Mouse (Mus musculus): ENCODE data around the gene Cst11. TPM values are rescaled to one million over a fixed set of nuclear protein-coding genes. Genes with fewer than 3 reads are reported as not detected.
A peak's percentile ranks its signal among the peaks of the same experiment; 100 is the strongest.

Cst11 gene
- polyA plus RNA-seq, 1 experiment from 2014 or later: not detected

DNA sequence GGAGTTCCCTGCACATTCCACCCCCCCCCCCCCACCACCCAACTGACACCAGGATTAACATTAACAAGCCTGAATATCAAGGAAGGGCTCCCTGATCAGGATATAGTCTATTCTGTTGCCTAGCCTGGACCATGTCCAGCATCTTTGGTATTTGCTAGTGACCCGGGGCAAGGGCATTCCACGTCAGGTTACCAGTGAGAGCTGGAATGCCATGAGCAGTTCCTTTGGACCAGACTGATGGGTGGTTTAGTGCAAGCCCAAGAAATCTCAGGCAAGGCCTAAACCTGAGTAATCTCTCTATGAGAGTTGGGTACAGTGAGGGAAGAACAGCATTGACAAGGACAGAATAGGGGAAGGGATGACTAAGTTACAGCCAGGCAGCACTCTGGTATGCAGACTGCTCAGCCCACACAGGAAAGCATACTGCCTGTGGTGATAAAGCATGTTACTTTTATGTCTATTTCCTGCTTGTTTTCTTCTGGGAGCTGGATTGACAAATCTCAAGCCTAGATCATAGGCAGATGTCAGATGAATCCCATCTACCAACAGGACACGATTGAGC is 27.4 kb downstream of the Cst11 start:
- no peak for ATAC-seq (ENCODE audit: insufficient number of reproducible peaks, insufficient read depth, low FRiP score, low TSS enrichment, low read depth)
- WGBS: 76% methylated on average over 3 of the region's 3 CpGs
- no peaks in the 10 kb centered on the region for H3K9me3 ChIP-seq
- no peak overlapping the region for H3K27ac ChIP-seq
- no peak overlapping the region for H3K4me2 ChIP-seq
- H3K4me1 ChIP-seq: no peaks in the 10 kb centered on the region
- H3K9ac ChIP-seq: no peak overlapping the region
- no peak overlapping the region for H3K4me3 ChIP-seq
- no peaks in the 10 kb centered on the region for H3K36me3 ChIP-seq
- no peaks in the 10 kb centered on the region for H3K27me3 ChIP-seq

DNA sequence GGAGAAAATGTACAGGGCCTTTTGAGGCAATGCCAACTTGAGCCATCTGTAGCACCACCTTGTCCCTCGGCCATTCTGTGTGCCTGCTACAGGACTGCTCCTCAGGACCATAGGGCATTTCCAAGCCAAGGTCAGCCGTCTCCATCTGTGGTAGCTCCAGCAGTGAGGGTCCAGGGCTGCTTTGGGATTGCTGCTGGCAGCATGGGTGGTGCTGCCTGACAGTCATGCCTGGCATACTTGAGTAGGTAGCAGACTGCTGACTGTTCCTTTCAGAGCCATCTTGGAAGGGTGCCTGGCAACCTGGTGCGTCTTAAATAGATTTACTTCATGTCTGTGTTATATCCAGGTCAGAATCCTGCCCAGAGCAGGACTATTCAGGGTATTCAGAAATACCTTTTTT is 28.3 kb downstream of the Cst11 start:
- Histone ChIP-seq H3K27ac (no peak overlapping the region), H3K9ac (no peak overlapping the region), H3K4me2 (no peak overlapping the region), H3K4me1 (no peaks in the 10 kb centered on the region), H3K9me3 (no peaks in the 10 kb centered on the region), H3K4me3 (no peak overlapping the region), H3K27me3 (no peaks in the 10 kb centered on the region), H3K36me3 (no peaks in the 10 kb centered on the region)
- WGBS: 78% methylated on average over 3 of the region's 3 CpGs
- ATAC-seq (ENCODE audit: insufficient number of reproducible peaks, insufficient read depth, low FRiP score, low TSS enrichment, low read depth): no peak

DNA sequence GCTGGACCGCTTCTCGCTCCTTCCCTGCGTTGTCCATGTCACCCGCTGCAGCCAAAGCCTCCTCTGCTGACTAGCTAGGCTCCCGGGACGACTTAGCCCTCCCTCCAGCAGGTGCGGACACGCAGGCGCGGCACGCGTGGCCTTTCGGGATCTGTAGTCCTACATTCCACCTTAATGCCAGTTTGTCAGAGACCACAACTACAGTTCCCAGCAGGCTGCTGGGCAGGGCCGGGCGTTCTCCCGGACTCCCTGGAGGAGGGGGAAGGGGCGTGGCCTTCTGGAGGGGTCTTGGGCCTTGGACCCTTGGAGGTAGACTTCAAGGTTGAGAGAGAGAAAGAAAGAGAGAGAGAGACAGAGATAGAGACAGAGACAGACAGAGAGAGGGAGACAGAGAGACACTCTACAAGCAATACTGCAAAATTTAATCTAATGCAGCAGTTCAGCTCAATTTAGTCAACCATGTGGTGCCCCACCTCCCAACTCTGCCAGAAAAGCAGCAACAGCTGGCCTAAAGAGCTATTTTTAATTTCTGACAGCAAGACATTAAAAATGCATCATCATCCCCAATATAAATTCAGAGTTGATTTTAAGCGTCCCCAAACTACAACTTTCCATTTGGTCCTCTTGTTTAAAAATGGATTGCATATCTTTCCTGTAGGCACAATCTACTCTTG is 38.8 kb downstream of the Cst11 start, which contains the start of gene Napb:
Gene Napb, minus strand, starts transcription at position 141 of the 674 bp plus-strand sequence.
- H3K4me3 ChIP-seq: peak within 1 kb of the TSS; percentile 75
- H3K9me3 ChIP-seq: no peaks in the 10 kb centered on the region
- WGBS: 4% methylated on average over 18 of the region's 18 CpGs
- H3K9ac ChIP-seq: peak within 1 kb of the TSS; percentile 82
- H3K27me3 ChIP-seq: no peaks in the 10 kb centered on the region
- no peaks in the 10 kb centered on the region for H3K36me3 ChIP-seq
- H3K27ac ChIP-seq: 0 out of 2 replicates have a peak within 1 kb of the TSS, but pooled peaks have one; percentile 39
- peak within 1 kb of the TSS; percentile 93 for H3K4me2 ChIP-seq
- H3K4me1 ChIP-seq: peaks cover 12% of the 10 kb centered on the region
- ATAC-seq (ENCODE audit: insufficient number of reproducible peaks, insufficient read depth, low FRiP score, low TSS enrichment, low read depth): peak; percentile 98

DNA sequence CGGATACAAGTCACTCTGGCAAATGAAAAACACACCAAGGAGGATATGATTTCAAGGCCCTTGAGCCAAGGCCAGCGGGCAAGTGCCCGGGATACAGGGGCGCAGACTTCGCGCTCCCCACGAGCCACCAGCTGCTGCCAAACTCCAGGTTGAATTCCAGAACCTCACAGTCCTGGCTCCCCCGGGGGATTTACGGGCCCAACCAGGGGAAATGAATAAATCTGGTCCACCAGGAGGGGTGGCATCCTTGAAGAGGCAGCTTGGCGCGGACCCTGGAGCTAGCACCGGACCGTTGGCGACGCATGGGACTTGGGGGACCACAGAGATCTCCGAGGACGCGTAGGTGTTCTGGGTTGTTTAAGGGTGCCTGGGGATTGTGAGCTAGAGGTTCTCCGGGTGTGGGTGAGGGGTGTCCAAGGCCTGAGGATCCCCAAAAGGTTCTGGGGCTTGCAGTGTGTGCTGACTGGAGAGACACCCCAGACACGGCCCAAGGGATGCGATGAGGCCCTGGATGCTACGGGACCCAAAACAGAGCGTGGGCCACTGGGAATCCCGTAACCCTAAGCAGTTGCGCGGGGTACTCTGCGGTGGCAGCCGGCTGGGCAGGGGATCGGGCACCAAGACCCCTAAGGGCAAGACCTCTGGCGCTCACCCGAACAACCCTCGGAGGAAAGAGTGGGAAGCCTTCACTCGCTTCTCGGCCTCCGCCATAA is 39.5 kb downstream of the Cst11 start:
- no peaks in the 10 kb centered on the region for H3K36me3 ChIP-seq
- H3K4me2 ChIP-seq: peak overlapping the region; percentile 93
- H3K4me1 ChIP-seq: peaks cover 12% of the 10 kb centered on the region
- WGBS: under 1% methylated on average over 35 of the region's 35 CpGs
- no peaks in the 10 kb centered on the region for H3K27me3 ChIP-seq
- H3K9ac ChIP-seq: peak overlapping the region; percentile 82
- peak overlapping the region; percentile 75 for H3K4me3 ChIP-seq
- ATAC-seq (ENCODE audit: insufficient number of reproducible peaks, insufficient read depth, low FRiP score, low TSS enrichment, low read depth): no peak; the same call in 1 of the 2 replicates
- 0 out of 2 replicates have a peak overlapping the region, but pooled peaks have one; percentile 39 for H3K27ac ChIP-seq
- H3K9me3 ChIP-seq: no peaks in the 10 kb centered on the region

DNA sequence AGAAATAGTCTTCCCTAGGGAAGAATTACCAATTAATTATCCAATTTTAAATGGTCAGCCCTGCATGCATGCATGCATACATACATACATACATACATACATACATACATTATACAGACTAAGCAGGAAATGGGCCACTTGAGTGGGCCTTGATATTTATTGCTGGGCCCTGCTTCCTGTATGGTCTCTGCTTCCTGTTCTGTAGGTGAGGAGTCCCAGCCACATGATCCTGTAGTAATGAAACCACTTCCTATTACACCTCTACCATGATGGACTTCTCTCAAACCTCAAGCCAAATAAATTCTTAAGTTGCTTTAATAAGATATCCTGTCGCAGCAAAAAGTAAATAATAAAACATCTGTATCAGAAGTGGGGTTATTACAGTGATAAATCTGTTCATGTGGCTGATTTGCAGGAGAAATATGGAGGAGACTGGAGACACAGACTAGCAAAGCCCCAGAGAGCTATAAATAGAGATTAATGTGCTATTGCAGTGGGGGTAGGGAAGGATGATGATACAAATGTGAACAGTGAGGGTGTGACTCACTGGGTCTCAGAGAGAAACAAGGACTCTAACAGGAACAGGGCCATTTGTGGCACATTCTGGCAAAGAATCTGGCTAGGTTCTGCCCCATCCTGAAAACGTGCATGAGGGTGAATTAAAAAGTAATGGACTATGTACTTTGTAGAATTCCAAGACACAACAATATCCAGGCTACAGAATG is 51.9 kb downstream of the Cst11 start:
- H3K9me3 ChIP-seq: no peaks in the 10 kb centered on the region
- no peak overlapping the region for H3K9ac ChIP-seq
- H3K4me3 ChIP-seq: no peak overlapping the region
- no peaks in the 10 kb centered on the region for H3K4me1 ChIP-seq
- H3K27ac ChIP-seq: no peak overlapping the region
- H3K4me2 ChIP-seq: no peak overlapping the region
- H3K36me3 ChIP-seq: no peaks in the 10 kb centered on the region
- H3K27me3 ChIP-seq: no peaks in the 10 kb centered on the region
- no peak for ATAC-seq (ENCODE audit: insufficient number of reproducible peaks, insufficient read depth, low FRiP score, low TSS enrichment, low read depth)
- WGBS: 87% methylated on average over 2 of the region's 2 CpGs

Other genes starting within 250 kb of the Cst11 start
- 105 and 108 TPM in 2 replicates for gene Nxt1, start 98.9 kb downstream of the Cst11 start, polyA plus RNA-seq (2015; fragmentation: Nextera tagmentation; extraction: Ambion mirVana)
- gene Gzf1, start 90.5 kb downstream of the Cst11 start, polyA plus RNA-seq (2015; fragmentation: Nextera tagmentation; extraction: Ambion mirVana): 21.2 and 21.6 TPM in 2 replicates
- 4.2 and 5.4 TPM in 2 replicates for gene Napb, start 39.0 kb downstream of the Cst11 start, polyA plus RNA-seq (2015; fragmentation: Nextera tagmentation; extraction: Ambion mirVana)
- not detected in 2 replicates for gene Cstl1, start 21.1 kb downstream of the Cst11 start, polyA plus RNA-seq (2015; fragmentation: Nextera tagmentation; extraction: Ambion mirVana)
- not detected in 2 replicates for gene 8030411F24Rik, start 10.5 kb upstream of the Cst11 start, polyA plus RNA-seq (2015; fragmentation: Nextera tagmentation; extraction: Ambion mirVana)
- not detected in 2 replicates for gene Cst12, start 17.9 kb upstream of the Cst11 start, polyA plus RNA-seq (2015; fragmentation: Nextera tagmentation; extraction: Ambion mirVana)
- gene Cst8, start 27.3 kb upstream of the Cst11 start, polyA plus RNA-seq (2015; fragmentation: Nextera tagmentation; extraction: Ambion mirVana): 0.32 TPM in 1 of 2 replicates, not detected in the other
- gene Cst13, start 48.6 kb upstream of the Cst11 start, polyA plus RNA-seq (2015; fragmentation: Nextera tagmentation; extraction: Ambion mirVana): not detected in 2 replicates
- gene Cst9, start 63.6 kb upstream of the Cst11 start, polyA plus RNA-seq (2015; fragmentation: Nextera tagmentation; extraction: Ambion mirVana): not detected in 2 replicates
- not detected in 2 replicates for gene 9230104L09Rik, start 93.5 kb upstream of the Cst11 start, polyA plus RNA-seq (2015; fragmentation: Nextera tagmentation; extraction: Ambion mirVana)
- gene Cst3, start 104.2 kb upstream of the Cst11 start, polyA plus RNA-seq (2015; fragmentation: Nextera tagmentation; extraction: Ambion mirVana): 344 and 387 TPM in 2 replicates
- gene Gm1330, start 231.8 kb upstream of the Cst11 start, polyA plus RNA-seq (2015; fragmentation: Nextera tagmentation; extraction: Ambion mirVana): not detected in 2 replicates
- gene Gm10750, start 245.7 kb upstream of the Cst11 start, polyA plus RNA-seq (2015; fragmentation: Nextera tagmentation; extraction: Ambion mirVana): not detected in 2 replicates

Data from embryonic facial prominence, embryonic 13.5 days (tissue).